Mouse (Mus musculus): ENCODE data around the gene Pdlim7.

DNA sequence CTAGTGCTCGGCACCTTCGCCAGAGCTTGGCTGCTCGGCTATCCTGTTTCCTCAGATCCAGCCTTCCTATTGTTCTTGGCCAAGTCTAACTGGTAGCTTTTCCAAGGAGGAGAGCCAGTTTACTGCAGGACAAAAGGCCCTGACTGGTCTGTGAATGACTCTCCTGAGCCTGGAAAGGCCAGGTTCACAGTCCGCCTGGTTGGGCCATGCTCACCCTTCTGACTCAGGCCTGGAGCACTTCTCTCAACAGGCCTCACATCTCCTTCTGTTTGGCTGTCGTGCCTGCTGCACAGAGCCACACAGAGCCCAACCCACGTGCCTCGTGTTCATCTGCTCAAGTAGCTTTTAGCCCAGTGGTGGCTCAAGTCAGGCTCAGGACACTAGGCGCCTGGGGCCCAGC, 9.3 kb upstream of the Pdlim7 start:
- TF ChIP-seq CTCF (IDR thresholded peaks at IDR 0.05) (no peak), POLR2A (IDR thresholded peaks at IDR 0.05; ENCODE audit: insufficient read depth, low read depth, low read length) (no peak), EP300 (IDR thresholded peaks at IDR 0.05; ENCODE audit: insufficient read depth, low read depth, low read length) (no peak)

All from heart, adult 2 months (tissue).